Mouse (Mus musculus) heart, postnatal 14 days (tissue): ENCODE measurements at regions not wholly inside any gene's neighbourhood (a gene's known extent, or its start where the extent isn't known, plus 50 kb on each side); places are given as distances from the start of the nearest gene placed in this dataset.

Experiments used
- DNase-seq, 2 experiments: peaks; one replicate each; pipeline ENCODE4 v3.0.0; 2021 to 2022
- intact Hi-C: fragments of 180-260 bp; cut with DNase I; formaldehyde crosslinking; loops from one replicate; pipeline ENCODE4 v1.15.1; 2025

DNA sequence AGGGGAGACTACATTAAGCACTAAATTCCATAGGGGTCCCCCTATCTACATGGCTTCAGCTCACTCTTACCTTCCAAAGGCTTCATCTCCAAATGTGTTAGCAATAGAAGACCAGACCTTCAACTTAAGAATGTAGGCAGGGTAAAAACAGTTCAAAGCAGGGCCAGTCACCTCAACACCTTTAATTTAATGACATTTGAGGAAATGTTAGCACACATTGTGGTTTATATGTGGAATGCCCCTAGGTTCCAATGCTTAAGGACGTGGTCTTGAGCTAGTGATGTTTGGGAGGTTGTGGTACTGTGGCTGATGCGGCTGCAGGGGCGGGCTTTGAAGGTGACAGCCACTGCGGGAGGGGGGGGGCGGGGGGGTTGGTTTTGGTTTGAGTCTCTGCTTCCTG, 116.9 kb upstream of the Tut7 start:
- intact Hi-C loops, result no loop called here
- no peak for DNase-seq

DNA sequence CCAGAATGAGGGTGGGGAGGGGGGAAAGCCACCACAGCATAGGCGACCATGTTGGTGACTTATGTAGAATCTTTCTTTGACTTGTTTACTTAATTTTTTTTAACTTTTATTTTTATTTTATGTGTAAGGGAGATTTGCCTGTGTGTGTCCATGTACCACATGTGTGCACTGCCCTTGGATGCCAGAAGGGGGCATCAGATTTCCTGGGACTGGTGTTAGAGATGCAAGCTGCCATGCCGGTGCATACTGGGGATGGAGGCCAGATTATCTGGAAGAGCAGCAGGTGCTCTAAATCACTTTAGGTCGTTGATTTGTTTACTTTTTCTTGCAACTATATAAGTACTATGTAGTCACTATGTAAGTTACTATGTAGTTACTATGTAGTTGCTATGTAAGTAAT, 114.2 kb upstream of the Tut7 start:
- intact Hi-C loops, result no loop called here
- no peak for DNase-seq

GRCm38 (mm10) chr13:59934556-59934955, 111.6 kb upstream of the Tut7 start:
- intact Hi-C loops, result no loop called here

DNA sequence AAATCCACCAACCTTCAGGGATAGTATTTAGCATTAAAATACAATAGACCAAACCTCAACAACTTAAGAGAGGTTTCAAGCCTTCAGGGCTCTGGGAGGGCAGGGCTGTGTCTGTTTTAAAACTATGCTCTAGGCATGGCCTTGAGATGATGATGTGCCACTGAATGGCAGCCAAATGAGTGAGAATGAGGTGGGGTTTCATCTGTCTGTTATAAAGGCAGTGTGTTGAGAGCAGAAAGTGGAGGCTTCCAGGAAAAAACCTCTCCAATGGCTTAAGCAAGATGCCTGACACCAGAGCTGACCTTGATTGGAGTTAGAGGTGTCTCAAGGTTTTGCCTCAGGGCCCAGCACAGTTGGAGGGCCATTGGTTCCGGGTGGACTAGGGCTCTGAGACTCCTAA, 111.1 kb upstream of the Tut7 start:
- DNase-seq, result no peak
- intact Hi-C loops, result no loop called here

More at GRCm38 (mm10) chr13:59934556-59934955, 111.6 kb upstream of the Tut7 start:
- DNase-seq, result no peak

DNA sequence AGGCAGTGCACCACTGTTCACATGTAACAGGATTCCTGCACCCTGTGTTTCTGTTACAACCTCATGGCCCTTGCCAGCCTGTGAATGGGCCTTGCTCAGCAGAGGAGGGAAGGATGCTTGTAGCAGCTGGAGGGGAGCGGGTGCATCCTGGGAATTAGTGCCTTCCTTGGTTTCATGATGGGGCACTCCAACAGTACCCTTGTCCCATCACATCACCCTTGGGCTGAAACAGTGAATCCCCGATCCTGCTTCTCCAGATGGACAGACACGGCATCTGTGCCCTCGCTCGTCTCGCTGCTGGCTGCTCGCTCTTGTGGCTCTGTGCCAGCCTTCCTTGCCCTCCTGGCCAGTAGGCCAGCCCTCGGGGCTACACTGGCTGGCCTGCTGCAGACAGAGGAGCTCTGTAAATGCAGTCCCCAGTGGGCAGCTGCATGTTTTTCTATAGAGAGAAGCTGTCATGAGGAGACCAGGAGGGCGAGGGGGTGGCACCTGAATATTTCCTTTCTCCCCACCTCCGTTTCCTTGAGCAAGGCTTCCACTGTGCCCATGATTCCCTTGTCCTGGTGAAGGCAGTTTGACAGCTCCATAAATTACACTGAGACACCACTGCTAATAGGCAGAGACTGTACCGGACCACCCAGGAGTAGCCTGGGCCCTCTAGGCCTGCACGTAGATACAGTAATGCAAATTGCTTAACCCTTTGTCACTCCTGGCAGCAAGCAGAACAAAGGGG, 104.6 kb upstream of the Tut7 start:
- no peak for DNase-seq

GRCm38 (mm10) chr13:59925845-59926481, 103.0 kb upstream of the Tut7 start:
- intact Hi-C loops, result no loop called here
- no peak for DNase-seq

More for the DNA sequence above, 104.6 kb upstream of the Tut7 start:
- intact Hi-C loops, result no loop called here

DNA sequence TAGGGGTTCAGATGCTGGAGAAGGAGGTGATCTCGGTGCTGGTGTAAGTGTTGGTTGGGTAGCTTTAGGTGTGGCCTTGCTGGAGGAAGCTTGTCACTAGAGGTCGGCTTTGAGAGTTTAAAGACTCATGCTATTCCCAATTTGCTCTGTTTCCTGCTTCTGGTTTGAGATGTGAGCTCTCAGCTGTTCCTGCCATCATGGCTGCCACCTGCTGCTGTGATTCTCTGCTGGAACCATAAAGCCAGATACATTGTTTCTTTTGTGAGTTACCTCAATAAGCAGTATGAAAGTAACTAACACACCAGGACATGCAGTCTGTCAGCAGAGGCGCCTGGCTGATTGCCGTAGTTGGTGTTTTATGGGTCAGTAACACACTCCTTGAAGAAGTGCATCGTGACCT, 94.2 kb upstream of the Tut7 start:
- intact Hi-C loops, result no loop called here
- DNase-seq, result no peak

DNA sequence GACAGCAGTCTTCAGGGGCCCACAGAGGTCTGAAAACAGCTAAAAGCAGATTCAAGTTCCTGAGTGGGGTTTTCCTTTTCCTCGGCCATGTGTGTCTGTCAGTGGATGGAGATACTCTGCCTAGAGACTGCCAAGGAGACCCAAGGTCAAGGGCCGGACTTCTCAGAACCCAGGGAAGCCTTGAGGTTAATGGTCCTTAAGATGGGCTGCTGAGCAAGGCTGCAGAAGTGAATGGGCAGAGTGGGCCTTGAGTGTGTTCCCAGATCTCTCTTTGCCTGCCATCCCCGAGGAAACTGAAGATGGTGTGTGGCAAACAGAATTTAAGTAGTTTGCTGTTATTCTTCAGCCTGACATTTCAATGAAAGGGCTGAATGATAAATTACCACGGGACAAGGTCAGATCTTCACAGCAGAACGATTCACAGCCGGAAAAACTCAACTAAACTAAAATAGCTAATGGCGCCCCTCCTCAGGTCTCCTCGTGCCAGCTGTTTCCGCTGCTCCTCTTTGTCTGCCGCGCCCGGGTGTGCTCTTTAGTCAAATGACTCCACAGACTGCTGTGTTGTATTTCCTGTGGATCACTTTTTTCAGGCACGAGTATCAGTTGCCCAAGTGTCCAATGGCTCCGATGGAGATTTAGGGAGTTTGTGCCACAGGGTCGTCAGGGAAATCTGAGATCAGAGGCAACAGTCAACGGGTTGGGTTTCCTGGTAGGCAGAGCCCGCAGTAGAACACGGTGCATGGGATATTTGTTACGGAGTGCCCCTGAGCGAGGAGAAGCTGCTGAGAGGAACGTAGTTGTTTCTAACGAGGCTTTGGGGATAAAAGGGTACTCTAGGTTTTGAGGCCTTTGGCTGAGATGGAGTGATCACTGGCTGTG, 93.5 kb upstream of the Tut7 start:
- intact Hi-C loops, result no loop called here
- no peak for DNase-seq

GRCm38 (mm10) chr13:59915734-59916133, 92.8 kb upstream of the Tut7 start:
- intact Hi-C loops, result no loop called here
- DNase-seq, result no peak

DNA sequence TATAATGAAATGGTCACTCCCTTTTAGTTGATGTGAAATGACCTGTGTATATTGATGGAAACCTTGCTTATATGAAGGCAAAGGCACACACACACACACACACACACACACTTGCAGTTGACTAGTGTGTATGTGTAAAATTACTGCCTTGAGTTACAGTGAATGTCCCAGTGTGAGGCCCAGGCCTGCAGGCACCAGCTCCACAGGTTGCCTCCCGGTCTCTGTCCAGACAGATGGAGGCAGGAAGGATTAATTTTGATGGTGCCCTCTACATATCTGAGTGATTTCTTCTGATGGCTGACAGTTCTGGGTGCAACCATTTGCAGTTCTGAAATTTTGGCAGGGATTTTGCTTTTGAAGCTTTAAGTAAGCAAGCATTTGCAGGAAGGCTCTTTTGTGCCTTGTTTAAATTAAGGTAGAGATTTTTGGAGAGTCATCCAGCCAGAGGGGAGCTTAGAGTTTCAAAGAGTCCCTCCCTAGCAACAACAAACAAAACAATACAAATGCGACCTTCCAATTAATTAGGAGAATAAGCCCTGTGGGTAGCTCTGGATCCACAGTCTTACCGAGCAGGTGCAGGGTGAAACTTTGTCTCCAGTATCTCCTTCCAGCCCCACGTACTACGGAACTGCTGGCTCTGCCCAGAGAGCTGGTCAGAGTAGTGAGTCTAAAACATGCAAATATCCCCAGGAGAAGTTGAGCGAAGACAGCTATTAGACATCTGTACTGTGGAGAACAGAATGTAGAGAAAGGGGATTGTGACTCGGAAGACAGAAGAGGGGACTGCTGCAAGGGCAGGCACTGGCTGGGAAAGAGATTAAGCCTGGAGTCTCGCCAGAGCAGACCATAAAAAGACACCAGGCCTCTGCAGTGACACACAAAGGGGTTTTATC, 87.5 kb upstream of the Tut7 start:
- intact Hi-C loops, result no loop called here
- DNase-seq, result peak; percentile 16 to 27

GRCm38 (mm10) chr13:59909400-59909799, 86.5 kb upstream of the Tut7 start:
- DNase-seq, result no peak
- intact Hi-C loops, result no loop called here

- intact Hi-C loops, result no loop called here
- DNase-seq, result no peak
Measured at GRCm38 (mm10) chr13:59908786-59909185, 85.8 kb upstream of the Tut7 start.

DNA sequence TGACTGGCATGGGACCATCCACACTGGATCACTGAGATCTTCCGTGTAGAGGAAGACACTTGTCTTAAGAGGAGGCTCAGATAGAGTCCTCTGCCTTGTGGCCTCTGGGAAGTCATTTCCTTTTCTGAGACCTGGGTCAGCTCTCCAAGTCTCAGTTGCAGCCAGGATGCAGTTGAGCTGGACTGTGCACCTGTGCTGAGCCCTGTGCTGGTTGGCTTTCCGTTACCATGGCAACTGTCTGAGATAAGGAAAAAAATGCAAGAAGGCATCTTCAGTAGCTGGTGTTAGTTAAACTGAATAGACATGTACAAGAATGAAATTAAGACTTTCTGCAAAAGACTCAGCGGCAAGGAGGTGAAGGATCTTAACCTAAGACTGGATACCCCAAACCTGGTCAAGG, 82.5 kb upstream of the Tut7 start:
- intact Hi-C loops, result no loop called here
- DNase-seq, result no peak

- DNase-seq, result no peak
- intact Hi-C loops, result no loop called here
Measured at GRCm38 (mm10) chr13:59904415-59904814, 81.5 kb upstream of the Tut7 start.

- no peak for DNase-seq
- intact Hi-C loops, result no loop called here
Measured at GRCm38 (mm10) chr13:59899521-59899920, 76.6 kb upstream of the Tut7 start.

GRCm38 (mm10) chr13:59895754-59896153, 72.8 kb upstream of the Tut7 start:
- DNase-seq, result no peak
- intact Hi-C loops, result no loop called here

DNA sequence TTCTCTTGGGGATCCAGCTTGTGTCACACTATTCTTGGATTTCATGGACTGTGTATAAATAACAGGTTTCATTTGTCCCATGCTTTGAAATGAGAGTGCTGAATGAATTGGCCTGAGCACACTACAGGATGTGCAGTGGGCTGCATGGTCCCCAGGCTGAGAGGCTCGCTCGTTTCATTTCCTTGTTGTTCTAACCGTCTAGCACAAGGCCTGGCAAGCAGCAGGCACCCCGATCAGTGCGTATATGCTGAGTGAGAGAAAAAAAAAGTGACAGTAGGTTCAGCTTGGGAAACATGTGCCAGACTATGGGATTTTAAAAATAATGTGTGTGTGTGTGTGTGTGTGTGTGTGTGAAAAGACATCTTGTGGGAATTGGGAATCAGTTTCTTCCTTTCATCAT, 71.1 kb upstream of the Tut7 start:
- intact Hi-C loops, result no loop called here

DNA sequence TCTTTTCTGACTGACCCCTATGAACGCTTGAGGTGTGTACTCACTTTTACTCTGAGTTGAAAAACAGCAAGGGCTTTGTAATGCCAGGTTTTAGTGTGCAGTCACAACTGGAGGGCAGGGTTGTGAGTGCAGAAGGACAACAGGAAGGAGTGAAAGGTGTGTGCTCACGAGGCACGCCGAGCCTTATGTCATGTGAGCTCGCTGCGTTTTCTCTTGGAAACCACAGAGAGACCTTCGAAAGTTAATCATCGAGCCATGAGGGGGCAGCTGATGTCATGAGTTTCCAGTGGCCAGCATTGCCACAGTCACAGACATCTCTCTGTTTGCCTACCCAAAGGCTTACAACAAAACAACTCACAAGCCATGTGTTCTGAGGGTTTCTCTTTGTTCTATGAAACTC, 70.0 kb upstream of the Tut7 start:
- intact Hi-C loops, result no loop called here
- DNase-seq, result no peak

More for the DNA sequence above, 71.1 kb upstream of the Tut7 start:
- no peak for DNase-seq

GRCm38 (mm10) chr13:59892340-59892739, 69.4 kb upstream of the Tut7 start:
- DNase-seq, result no peak
- intact Hi-C loops, result no loop called here

- intact Hi-C loops, result no loop called here
- DNase-seq, result no peak
Measured at GRCm38 (mm10) chr13:59891737-59892136, 68.8 kb upstream of the Tut7 start.
